Mouse (Mus musculus) midbrain, embryonic 14.5 days (tissue): ENCODE data around the gene Cyth2. TPM values are rescaled to one million over a fixed set of nuclear protein-coding genes. Genes with fewer than 3 reads are reported as not detected.

Experiments
- ATAC-seq: fragments of 200-750 bp; cut with Nextera tagmentation; 2 replicates; pipeline ENCODE4 v1.8.0; 2017; ENCODE audit warnings: moderate number of reproducible peaks, moderate library complexity; ENCODE audit not compliant: low FRiP score, low TSS enrichment
- DNase-seq: peaks from one replicate; pipeline ENCODE4 v3.0.0-alpha.2; 2015
- H3K27ac ChIP-seq: fragments of 300-500 bp; sonication (generic); replicated peaks from 2 replicates; pipeline ENCODE4 v1.5.1; 2014; ENCODE audit warnings: mild to moderate bottlenecking, low read depth, low read length, moderate library complexity
- H3K27me3 ChIP-seq: fragments of 300-500 bp; sonication (generic); 2 replicates; pipeline ENCODE4 v1.6.1; 2014; ENCODE audit warnings: low read length, control low read depth, mixed read lengths; ENCODE audit not compliant: control insufficient read depth, insufficient read depth
- H3K36me3 ChIP-seq: fragments of 300-500 bp; sonication (generic); 2 replicates; pipeline ENCODE4 v1.6.1; 2014; ENCODE audit warnings: low read length, control low read depth; ENCODE audit not compliant: control insufficient read depth, insufficient read depth
- H3K4me1 ChIP-seq: fragments of 300-500 bp; sonication (generic); 2 replicates; pipeline ENCODE4 v1.6.1; 2014; ENCODE audit warnings: mild to moderate bottlenecking, antibody characterized with exemption, low read length, control low read depth; ENCODE audit not compliant: control insufficient read depth, insufficient read depth
- H3K4me2 ChIP-seq: fragments of 300-500 bp; sonication (generic); 2 replicates; pipeline ENCODE4 v1.6.1; 2014; ENCODE audit warnings: mild to moderate bottlenecking, low read length, moderate library complexity
- H3K4me3 ChIP-seq: fragments of 300-500 bp; sonication (generic); replicated peaks from 2 replicates; pipeline ENCODE4 v1.5.1; 2014; ENCODE audit warnings: low read depth, low read length
- H3K9ac ChIP-seq: fragments of 300-500 bp; sonication (generic); replicated peaks from 2 replicates; pipeline ENCODE4 v1.6.1; 2014; ENCODE audit warnings: mild to moderate bottlenecking, low read length, moderate library complexity
- H3K9me3 ChIP-seq: fragments of 300-500 bp; sonication (generic); 2 replicates; pipeline ENCODE4 v1.6.1; 2016; ENCODE audit warnings: low read length, control low read depth, mixed read lengths; ENCODE audit not compliant: control insufficient read depth
- WGBS: fragments of 180-500 bp; shearing (Covaris S2); extraction: QIAGEN DNeasy Blood & Tissue Kit; methylation state at CpG from one replicate; pipeline ENCODE4 v1.1.7; 2014; 5-methylcytosine and 5-hydroxymethylcytosine counted together
- polyA plus RNA-seq: library from polyadenylated mRNA; unstranded; fragments of >200 nt; fragmentation: Nextera tagmentation; extraction: Ambion mirVana; gene quantifications from 2 replicates; pipeline ENCODE4 v1.2.1, GENCODE M21; 2014

The Cyth2 gene
- polyA plus RNA-seq, result 281 and 288 TPM in 2 replicates

GRCm38 (mm10) chr7:45813787-45814779 lies at the start of gene Cyth2:
Gene Cyth2 (minus strand): TSS chr7:45814581.
- Histone ChIP-seq H3K27me3 (no peaks in the 10 kb centered on the region; the same call in 1 of the 2 replicates), H3K9me3 (no peaks in the 10 kb centered on the region), H3K36me3 (peaks cover 38% of the 10 kb centered on the region), H3K4me3 (peak within 1 kb of the TSS; percentile 92), H3K4me1 (peaks cover 24% of the 10 kb centered on the region), H3K4me2 (peak within 1 kb of the TSS; percentile 95), H3K9ac (peak within 1 kb of the TSS; percentile 99), H3K27ac (peak within 1 kb of the TSS; percentile 100)
- WGBS, result under 1% methylated on average over 80 of the region's 92 CpGs
- peak; percentile 100 for DNase-seq
- ATAC-seq, result peak; percentile 98

GRCm38 (mm10) chr7:45862804-45863203 lies 48.4 kb upstream of the Cyth2 start:
- H3K4me1 ChIP-seq, result peaks cover 8% of the 10 kb centered on the region
- no peaks in the 10 kb centered on the region for H3K9me3 ChIP-seq
- WGBS, result 89% methylated on average over 7 of the region's 7 CpGs
- H3K27me3 ChIP-seq, result no peaks in the 10 kb centered on the region
- ATAC-seq, result no peak
- no peak overlapping the region for H3K27ac ChIP-seq
- no peak for DNase-seq
- H3K9ac ChIP-seq, result no peak overlapping the region
- no peak overlapping the region for H3K4me2 ChIP-seq
- no peak overlapping the region for H3K4me3 ChIP-seq
- H3K36me3 ChIP-seq, result no peaks in the 10 kb centered on the region

GRCm38 (mm10) chr7:45859008-45859407 lies 44.6 kb upstream of the Cyth2 start:
- no peaks in the 10 kb centered on the region for H3K9me3 ChIP-seq
- H3K27me3 ChIP-seq, result peaks cover 15% of the 10 kb centered on the region
- WGBS, result 64% methylated on average over 4 of the region's 4 CpGs
- no peak overlapping the region for H3K9ac ChIP-seq
- ATAC-seq (no peak), DNase-seq (no peak)
- H3K4me1 ChIP-seq, result peaks cover 10% of the 10 kb centered on the region
- H3K4me3 ChIP-seq, result no peak overlapping the region
- H3K36me3 ChIP-seq, result no peaks in the 10 kb centered on the region
- no peak overlapping the region for H3K4me2 ChIP-seq
- H3K27ac ChIP-seq, result no peak overlapping the region

GRCm38 (mm10) chr7:45856950-45857901 lies 42.8 kb upstream of the Cyth2 start:
- Histone ChIP-seq H3K9ac (peak overlapping the region; percentile 20; the same call in 1 of the 2 replicates), H3K36me3 (no peaks in the 10 kb centered on the region), H3K9me3 (no peaks in the 10 kb centered on the region), H3K27me3 (peaks cover 15% of the 10 kb centered on the region), H3K4me2 (peak overlapping the region; percentile 52), H3K4me1 (peaks cover 10% of the 10 kb centered on the region), H3K27ac (no peak overlapping the region), H3K4me3 (peak overlapping the region; percentile 25)
- DNase-seq (peak; percentile 40), ATAC-seq (no peak; the same call in 1 of the 2 replicates)
- 4% methylated on average over 30 of the region's 30 CpGs for WGBS

GRCm38 (mm10) chr7:45853089-45853488 lies 38.7 kb upstream of the Cyth2 start:
- Histone ChIP-seq H3K9me3 (no peaks in the 10 kb centered on the region), H3K4me3 (no peak overlapping the region), H3K27me3 (peaks cover 15% of the 10 kb centered on the region), H3K9ac (no peak overlapping the region), H3K36me3 (no peaks in the 10 kb centered on the region), H3K27ac (no peak overlapping the region), H3K4me2 (no peak overlapping the region), H3K4me1 (peaks cover 9% of the 10 kb centered on the region)
- DNase-seq, result no peak
- WGBS, result 85% methylated on average over 12 of the region's 12 CpGs
- ATAC-seq, result no peak

GRCm38 (mm10) chr7:45850661-45851060 lies 36.3 kb upstream of the Cyth2 start:
- no peaks in the 10 kb centered on the region for H3K36me3 ChIP-seq
- no peak overlapping the region for H3K27ac ChIP-seq
- no peaks in the 10 kb centered on the region for H3K9me3 ChIP-seq
- DNase-seq (no peak), ATAC-seq (no peak)
- H3K4me1 ChIP-seq, result no peaks in the 10 kb centered on the region
- no peak overlapping the region for H3K9ac ChIP-seq
- H3K27me3 ChIP-seq, result no peaks in the 10 kb centered on the region
- 80% methylated on average over 3 of the region's 3 CpGs for WGBS
- no peak overlapping the region for H3K4me2 ChIP-seq
- H3K4me3 ChIP-seq, result no peak overlapping the region

GRCm38 (mm10) chr7:45848447-45849027 lies 34.2 kb upstream of the Cyth2 start:
- Histone ChIP-seq H3K4me3 (no peak overlapping the region), H3K4me2 (no peak overlapping the region), H3K9ac (no peak overlapping the region), H3K9me3 (no peaks in the 10 kb centered on the region), H3K27me3 (no peaks in the 10 kb centered on the region), H3K27ac (no peak overlapping the region), H3K4me1 (no peaks in the 10 kb centered on the region), H3K36me3 (no peaks in the 10 kb centered on the region)
- no peak for ATAC-seq
- WGBS, result 1% methylated on average over 6 of the region's 6 CpGs
- no peak for DNase-seq
